Mouse (Mus musculus) lung, adult 2 months (tissue): Measurements from ENCODE around the gene Sept8.

ENCODE experiments used
- CTCF ChIP-seq: fragments of 200-500 bp; IDR thresholded peaks from 2 replicates; pipeline ENCODE4 v1.5.1; 2011; ENCODE audit warnings: mild to moderate bottlenecking, low read length, control low read depth; ENCODE audit not compliant: insufficient read depth
- POLR2A ChIP-seq: fragments of 200-500 bp; IDR thresholded peaks from 2 replicates; pipeline ENCODE4 v1.6.1; 2011; ENCODE audit warnings: low read depth, mild to moderate bottlenecking, control low read depth, low read length, borderline replicate concordance; ENCODE audit errors: extremely low read depth

- TF ChIP-seq POLR2A (no peak), CTCF (no peak)
These were observed 22.1 kb upstream of the Sept8 start for GRCm38 (mm10) chr11:53496946-53497345.
